Mouse (Mus musculus) gastrocnemius, postnatal 10 days (tissue): ENCODE results near the gene Angel2. TPM values are rescaled to one million over a fixed set of nuclear protein-coding genes. Genes with fewer than 3 reads are reported as not detected.

Source experiments
- DNase-seq: peaks from one replicate; pipeline ENCODE4 v3.0.0; 2021; ENCODE audit warnings: mixed read lengths
- total RNA-seq, 2 experiments: library from RNA; stranded (reverse); gene quantifications; 2 replicates each; pipeline ENCODE4 v1.2.3; 2021

The Angel2 gene
- total RNA-seq, 2 experiments from 2014 or later, result 25.8 to 26.3 TPM

- no peak for DNase-seq
Measured at GRCm38 (mm10) chr1:190980470-190980869, 55.6 kb downstream of the Angel2 start.

- DNase-seq, result no peak
Measured at GRCm38 (mm10) chr1:190981412-190981811, 56.5 kb downstream of the Angel2 start.

- DNase-seq, result no peak
Measured at GRCm38 (mm10) chr1:190989437-190990082, 64.6 kb downstream of the Angel2 start.

- DNase-seq, result peak; percentile 76
Measured at GRCm38 (mm10) chr1:190995548-190995947, 70.6 kb downstream of the Angel2 start.

- no peak for DNase-seq
Measured at GRCm38 (mm10) chr1:190996346-190996877, 71.5 kb downstream of the Angel2 start.

Other genes with a start within 250 kb of the Angel2 start
- 10 to 100 TPM; 20.4 to 23.7 TPM for gene Rps6kc1, start 13.3 kb upstream of the Angel2 start, total RNA-seq
- gene Vash2, start 54.2 kb downstream of the Angel2 start, total RNA-seq, result 10 to 100 TPM; 12.3 to 14.6 TPM
- gene Flvcr1, start 101.0 kb downstream of the Angel2 start, total RNA-seq, result 10 to 100 TPM; 10.9 to 11.7 TPM
- gene Spata45, start 111.5 kb downstream of the Angel2 start, total RNA-seq, result not detected
- 10 to 100 TPM; 14.9 to 19.7 TPM for gene Tatdn3, start 137.8 kb downstream of the Angel2 start, total RNA-seq
- gene Nsl1, start 137.9 kb downstream of the Angel2 start, total RNA-seq, result 1 to 10 TPM; 1.2 to 2.6 TPM
- under 1 TPM; 0.52 to 0.56 TPM for gene Batf3, start 172.7 kb downstream of the Angel2 start, total RNA-seq
- gene Fam71a, start 239.7 kb downstream of the Angel2 start, total RNA-seq, result not detected